ENCODE assay signal across 8 mouse cellular contexts in the genomic region with DNA sequence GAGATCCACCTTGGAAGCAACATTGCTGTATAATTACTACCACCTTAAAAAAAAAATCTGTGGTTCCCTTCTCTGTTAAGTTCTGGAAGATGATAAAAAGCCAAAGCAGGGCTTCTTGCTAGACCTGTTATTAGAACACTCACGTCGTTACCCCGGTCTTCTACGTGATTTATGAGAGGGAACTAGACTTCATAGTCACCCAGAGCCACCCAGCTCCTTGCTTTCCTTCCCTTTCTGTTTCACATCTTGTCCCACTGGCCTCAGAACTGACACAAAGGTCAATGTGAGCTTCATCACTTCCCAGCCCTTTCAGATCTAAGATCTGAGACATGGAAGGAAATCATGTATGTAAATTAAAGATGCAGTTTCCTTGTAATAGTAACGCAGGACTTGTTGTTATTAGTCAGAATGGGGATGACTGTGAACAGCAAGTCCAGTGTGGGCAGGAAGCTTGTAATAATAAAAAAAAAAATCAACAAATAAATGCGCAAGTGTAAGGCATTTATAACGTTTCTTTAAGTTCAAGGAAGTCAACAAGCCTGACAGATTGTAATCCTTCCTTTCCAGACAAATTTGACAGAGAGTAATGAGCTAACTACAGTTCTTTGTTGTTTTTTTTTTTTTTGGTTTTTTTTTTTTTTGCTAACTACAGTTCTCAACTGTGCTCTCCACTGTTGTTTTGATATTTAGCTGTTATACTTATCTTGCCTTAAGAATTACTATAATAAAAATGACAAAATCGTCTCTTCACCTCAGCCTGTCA. TPM values are rescaled to one million over a fixed set of nuclear protein-coding genes. Genes with fewer than 3 reads are reported as not detected.
A peak's percentile ranks its signal among the peaks of the same experiment; 100 is the strongest.
DNase-seq lines count a peak whose midpoint lies in the region; ATAC-seq and TF ChIP-seq lines count a peak whose summit lies in the region.
"Had no signal": no experiment of that assay in that cellular context is flagged by ENCODE, and none has a peak within 500 bp of the region (broad histone marks: within the 10 kb centered on the region; RNA-seq: fewer than 3 reads in every experiment).

No protein-coding gene starts in this region.

- no peak for TF ChIP-seq POLR2A in liver, adult 2 months (IDR thresholded peaks at IDR 0.05; ENCODE audit: extremely low read depth, insufficient read depth, low read length)

- H3K4me2 ChIP-seq in embryonic facial prominence, embryonic 15.5 days (replicated peaks) = 0 out of 2 replicates have a peak overlapping the region, but pooled peaks have one; percentile 67
- peak overlapping the region; percentile 71 for H3K4me2 ChIP-seq in stomach, embryonic 15.5 days

- no peaks in the 10 kb centered on the region; the same call in 1 of the 2 replicates for H3K79me2 ChIP-seq in liver, adult 2 months (ENCODE audit: control insufficient read depth, insufficient read depth, low read length)

- peaks cover 7% of the 10 kb centered on the region; the same call in 1 of the 2 replicates for H3K36me3 ChIP-seq in embryonic facial prominence, embryonic 15.5 days
- H3K36me3 ChIP-seq in liver, adult 2 months (ENCODE audit: control insufficient read depth, insufficient read depth, low read length) = peaks cover 7% of the 10 kb centered on the region
- H3K36me3 ChIP-seq in stomach, embryonic 15.5 days = peaks cover 14% of the 10 kb centered on the region

- DNase-seq in lung, postnatal 36 days = peak; percentile 14
- DNase-seq in lung, postnatal 25 days (ENCODE audit: low spot score) = no peak
- DNase-seq in liver, adult 2 months (ENCODE audit: extremely low read depth, low read depth, low spot score) = peak; percentile 10
- DNase-seq in left cerebral cortex, adult 11 months (ENCODE audit: low spot score) = no peak
- no peak for DNase-seq in retina, embryonic 14.5 days (ENCODE audit: low spot score)
- DNase-seq: kidney, adult 18-20 months had no signal

- TF ChIP-seq CTCF in liver, adult 2 months (IDR thresholded peaks at IDR 0.05; ENCODE audit: low read depth, low read length) = no peak

- H3K27ac ChIP-seq in embryonic facial prominence, embryonic 15.5 days (replicated peaks) = no peak overlapping the region
- no peak overlapping the region for H3K27ac ChIP-seq in liver, adult 2 months (replicated peaks; ENCODE audit: insufficient read depth, low read depth, low read length)
- no peak overlapping the region for H3K27ac ChIP-seq in stomach, embryonic 15.5 days

- H3K4me3 ChIP-seq in embryonic facial prominence, embryonic 15.5 days (replicated peaks) = no peak overlapping the region
- H3K4me3 ChIP-seq in liver, adult 2 months (ENCODE audit: insufficient read depth, low read depth, low read length) = no peak overlapping the region
- no peak overlapping the region; the same call in 1 of the 2 replicates for H3K4me3 ChIP-seq in stomach, embryonic 15.5 days (replicated peaks)

- ATAC-seq in embryonic facial prominence, embryonic 15.5 days (ENCODE audit: insufficient number of reproducible peaks, low FRiP score, low TSS enrichment, low read depth) = no peak
- no peak for ATAC-seq in stomach, embryonic 15.5 days (ENCODE audit: insufficient read depth, low FRiP score, low read depth)

- no peaks in the 10 kb centered on the region for H3K27me3 ChIP-seq in embryonic facial prominence, embryonic 15.5 days
- no peaks in the 10 kb centered on the region for H3K27me3 ChIP-seq in liver, adult 2 months (ENCODE audit: control insufficient read depth, insufficient read depth, low read length)
- H3K27me3 ChIP-seq in stomach, embryonic 15.5 days (replicated peaks) = no peaks in the 10 kb centered on the region

- WGBS in embryonic facial prominence, embryonic 15.5 days = 60% methylated on average over 8 of the region's 8 CpGs
- WGBS in liver, adult 2 months = 60% methylated on average over 8 of the region's 8 CpGs
- WGBS in stomach, embryonic 15.5 days = 33% methylated on average over 8 of the region's 8 CpGs

- no peaks in the 10 kb centered on the region for H3K9me3 ChIP-seq in embryonic facial prominence, embryonic 15.5 days (replicated peaks)
- no peaks in the 10 kb centered on the region for H3K9me3 ChIP-seq in stomach, embryonic 15.5 days

- no peak overlapping the region for H3K9ac ChIP-seq in embryonic facial prominence, embryonic 15.5 days
- H3K9ac ChIP-seq in liver, adult 2 months (ENCODE audit: low read depth, low read length) = no peak overlapping the region
- H3K9ac ChIP-seq in stomach, embryonic 15.5 days = no peak overlapping the region

- peaks cover 11% of the 10 kb centered on the region; the same call in 1 of the 2 replicates for H3K4me1 ChIP-seq in embryonic facial prominence, embryonic 15.5 days
- H3K4me1 ChIP-seq in liver, adult 2 months (ENCODE audit: control insufficient read depth, insufficient read depth, low read length) = peaks cover 3% of the 10 kb centered on the region; the same call in 1 of the 2 replicates
- 0 out of 2 replicates have a peak, but pooled peaks cover 2% of the 10 kb centered on the region for H3K4me1 ChIP-seq in stomach, embryonic 15.5 days

RNA-seq across cellular contexts. Expression of gene Utp6, which starts 1.2 kb away (rescaled TPM):
- polyA plus RNA-seq in embryonic facial prominence, embryonic 15.5 days (2015; fragmentation: Nextera tagmentation; extraction: Ambion mirVana) = 45.2 and 52.1 TPM in 2 replicates
- 21.5 and 26.6 TPM in 2 replicates for total RNA-seq in liver, adult 2 months (2014; rRNA removed)
- 4.2 and 5.2 TPM in 2 replicates for polyA plus RNA-seq in liver, adult 2 months (2012; rRNA removed)
- polyA plus RNA-seq in stomach, embryonic 15.5 days (2015; fragmentation: Nextera tagmentation; extraction: Ambion mirVana) = 41.9 and 46.3 TPM in 2 replicates

RNA-seq across cellular contexts. Expression of gene Suz12, which starts 29.5 kb away (rescaled TPM):
- polyA plus RNA-seq in embryonic facial prominence, embryonic 15.5 days (2015; fragmentation: Nextera tagmentation; extraction: Ambion mirVana) = 18.0 and 18.1 TPM in 2 replicates
- total RNA-seq in liver, adult 2 months (2014; rRNA removed) = 14.5 and 17.1 TPM in 2 replicates
- polyA plus RNA-seq in liver, adult 2 months (2012; rRNA removed) = 2.5 and 2.7 TPM in 2 replicates
- 21.3 and 22.1 TPM in 2 replicates for polyA plus RNA-seq in stomach, embryonic 15.5 days (2015; fragmentation: Nextera tagmentation; extraction: Ambion mirVana)

Comparison
In these comparisons a context has a peak if more than half of its experiments do, and no peak if none do; other contexts are left out.
1. DNase-seq: peak in lung, postnatal 36 days (single experiment) and liver, adult 2 months (single experiment); none in lung, postnatal 25 days (single experiment), left cerebral cortex, adult 11 months (single experiment) and retina, embryonic 14.5 days (single experiment).